Comparison of ENCODE assay signal across 23 mouse cellular contexts in genomic region chr1:128469054-128469453, GRCm38 (mm10).
"Had no signal": no experiment of that assay in that cellular context is flagged by ENCODE, and none has a peak within 500 bp of the region (broad histone marks: within the 10 kb centered on the region; RNA-seq: fewer than 3 reads in every experiment).

No protein-coding gene starts in this region.

- H3K9ac ChIP-seq: heart, embryonic 13.5 days; heart, embryonic 15.5 days; hindbrain, embryonic 13.5 days; hindbrain, embryonic 15.5 days; intestine, embryonic 15.5 days; limb, embryonic 13.5 days; limb, embryonic 15.5 days; liver, embryonic 12.5 days had no signal

- H3K27ac ChIP-seq: heart, adult 2 months; heart, embryonic 13.5 days; heart, embryonic 15.5 days; hindbrain, embryonic 13.5 days; hindbrain, embryonic 15.5 days; intestine, embryonic 15.5 days; layer of hippocampus, adult 2 months; left cerebral cortex, adult 2 months; limb, embryonic 13.5 days; limb, embryonic 15.5 days; liver, embryonic 12.5 days had no signal

- ATAC-seq: inflammation-experienced regulatory T-cells, adult 6 months; intestine, embryonic 15.5 days; intestine, postnatal 0 days; liver, embryonic 12.5 days had no signal

- H3K36me3 ChIP-seq: heart, embryonic 13.5 days; heart, embryonic 15.5 days; hindbrain, embryonic 13.5 days; hindbrain, embryonic 15.5 days; intestine, embryonic 15.5 days; limb, embryonic 13.5 days; limb, embryonic 15.5 days; liver, embryonic 12.5 days had no signal

- DNase-seq: gastrocnemius, postnatal 14 days; gastrocnemius, postnatal 36 days; heart, adult 2 months; heart, postnatal 4 days; kidney, adult 18-20 months; kidney, adult 8-10 months; kidney, postnatal 10 days; kidney, postnatal 25 days; kidney, postnatal 4 days; left cerebral cortex, postnatal 4 days had no signal

- H3K9me3 ChIP-seq: heart, embryonic 13.5 days; heart, embryonic 15.5 days; hindbrain, embryonic 13.5 days; hindbrain, embryonic 15.5 days; intestine, embryonic 15.5 days; limb, embryonic 13.5 days; limb, embryonic 15.5 days; liver, embryonic 12.5 days had no signal

- H3K4me2 ChIP-seq: heart, embryonic 11.5 days; heart, embryonic 13.5 days; heart, embryonic 15.5 days; hindbrain, embryonic 13.5 days; hindbrain, embryonic 15.5 days; intestine, embryonic 15.5 days; limb, embryonic 13.5 days; limb, embryonic 15.5 days; liver, embryonic 12.5 days had no signal

- H3K4me3 ChIP-seq: heart, adult 2 months; heart, embryonic 13.5 days; heart, embryonic 15.5 days; hindbrain, embryonic 13.5 days; hindbrain, embryonic 15.5 days; intestine, embryonic 15.5 days; layer of hippocampus, adult 2 months; left cerebral cortex, adult 2 months; limb, embryonic 13.5 days; limb, embryonic 15.5 days; liver, embryonic 12.5 days had no signal

- H3K27me3 ChIP-seq: heart, embryonic 15.5 days; hindbrain, embryonic 13.5 days; hindbrain, embryonic 15.5 days; intestine, embryonic 15.5 days; limb, embryonic 15.5 days had no signal
